Mouse (Mus musculus): ENCODE data around the gene Ndufa11.

Gene Ndufa11

DNA sequence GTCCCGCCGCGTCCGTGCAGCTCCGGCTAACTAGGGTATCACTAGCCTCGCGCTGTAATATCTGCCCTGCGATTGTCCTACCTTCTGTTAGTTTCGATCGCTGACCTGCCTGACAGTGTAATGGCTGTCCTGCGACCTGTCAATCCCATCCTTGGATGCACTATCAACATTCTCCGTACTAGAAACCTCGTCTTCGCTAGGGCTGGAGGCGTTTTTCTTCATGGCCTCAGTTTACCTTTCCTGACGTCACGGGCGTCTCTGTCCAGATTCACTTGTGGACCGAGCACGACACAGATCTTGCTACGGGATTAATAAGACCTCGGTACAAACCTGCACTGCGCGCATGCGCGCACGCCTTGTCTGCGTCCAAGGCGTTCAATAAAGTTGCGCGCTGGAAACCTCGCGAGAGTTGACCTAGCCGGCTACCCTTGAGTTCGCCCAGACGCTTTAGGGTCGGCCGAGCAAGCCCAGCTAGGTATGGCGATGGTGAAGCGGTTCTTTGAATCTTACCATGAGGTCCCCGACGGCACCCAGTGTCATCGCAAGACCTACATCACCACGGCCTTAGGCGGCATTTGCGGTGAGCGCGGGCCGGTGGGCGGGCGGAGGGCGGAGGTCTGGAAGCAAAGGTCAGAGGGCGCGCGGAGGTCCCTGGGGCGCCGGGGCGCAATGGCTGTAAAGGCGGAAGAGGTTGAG, at the start of gene Ndufa11, which contains the start of gene Vmac:
Ndufa11 (plus strand) TSS at position 405 of the 696 bp plus-strand sequence.
Vmac (minus strand) TSS at position 660 of the 696 bp plus-strand sequence.
- in situ Hi-C loops (cut with MboI): no loop called here

DNA sequence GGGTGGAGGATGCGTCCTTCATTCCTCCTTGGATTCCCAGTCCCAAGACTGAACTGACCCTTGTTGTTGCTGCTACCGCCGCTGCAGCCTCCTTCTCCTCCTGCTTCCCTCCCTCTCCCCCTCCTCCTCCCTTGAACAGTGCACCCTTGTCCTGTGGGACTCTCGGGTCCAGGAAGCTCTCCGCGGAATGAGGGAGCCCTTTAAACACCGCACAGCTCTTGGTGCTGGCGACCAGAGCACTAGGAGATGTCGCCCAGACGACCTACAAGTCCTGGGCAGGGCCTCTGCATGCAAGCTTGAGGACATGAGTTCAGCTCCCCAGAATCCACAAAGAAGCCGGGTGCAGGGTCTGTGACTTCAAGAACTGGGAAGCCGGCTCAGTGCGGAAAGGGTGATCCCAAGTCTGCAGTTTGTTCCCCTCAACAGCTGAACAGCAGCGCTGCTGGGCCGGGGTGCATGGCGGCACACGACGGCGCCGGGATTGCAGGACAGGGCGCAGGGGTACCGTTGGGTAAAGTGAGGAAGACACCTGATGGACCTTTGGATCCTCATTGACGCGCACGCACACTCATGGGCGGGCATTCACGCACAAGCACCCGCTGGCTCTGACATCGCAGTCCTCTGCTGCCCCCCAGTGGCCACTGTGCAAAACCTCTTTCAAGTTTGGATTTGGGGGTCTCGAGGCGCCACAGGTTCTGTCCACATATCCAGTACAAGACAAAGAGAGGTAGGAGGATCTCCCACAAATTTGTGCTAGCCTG, 49.0 kb upstream of the Ndufa11 start:
- in situ Hi-C loops (cut with MboI): no loop called here

DNA sequence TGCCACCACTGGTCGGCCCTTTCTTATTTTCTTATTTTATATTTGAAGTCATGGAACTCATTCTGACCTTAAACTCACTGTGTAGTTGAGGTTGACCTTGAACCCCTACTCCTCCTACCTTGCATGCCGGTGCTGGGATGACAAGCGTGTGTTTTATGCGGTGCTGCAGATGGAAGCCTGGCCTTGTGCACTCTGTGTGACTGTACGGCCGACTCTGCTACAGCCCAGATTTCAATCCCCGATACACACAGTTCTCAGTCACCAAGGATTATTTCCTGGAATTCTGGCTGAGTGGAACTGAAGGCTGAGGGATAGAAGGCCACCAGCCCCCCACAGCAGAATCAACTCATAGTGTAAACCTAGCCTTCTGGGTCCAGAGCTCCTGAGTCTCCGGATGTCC, 47.8 kb upstream of the Ndufa11 start:
- in situ Hi-C loops (cut with MboI): no loop called here

DNA sequence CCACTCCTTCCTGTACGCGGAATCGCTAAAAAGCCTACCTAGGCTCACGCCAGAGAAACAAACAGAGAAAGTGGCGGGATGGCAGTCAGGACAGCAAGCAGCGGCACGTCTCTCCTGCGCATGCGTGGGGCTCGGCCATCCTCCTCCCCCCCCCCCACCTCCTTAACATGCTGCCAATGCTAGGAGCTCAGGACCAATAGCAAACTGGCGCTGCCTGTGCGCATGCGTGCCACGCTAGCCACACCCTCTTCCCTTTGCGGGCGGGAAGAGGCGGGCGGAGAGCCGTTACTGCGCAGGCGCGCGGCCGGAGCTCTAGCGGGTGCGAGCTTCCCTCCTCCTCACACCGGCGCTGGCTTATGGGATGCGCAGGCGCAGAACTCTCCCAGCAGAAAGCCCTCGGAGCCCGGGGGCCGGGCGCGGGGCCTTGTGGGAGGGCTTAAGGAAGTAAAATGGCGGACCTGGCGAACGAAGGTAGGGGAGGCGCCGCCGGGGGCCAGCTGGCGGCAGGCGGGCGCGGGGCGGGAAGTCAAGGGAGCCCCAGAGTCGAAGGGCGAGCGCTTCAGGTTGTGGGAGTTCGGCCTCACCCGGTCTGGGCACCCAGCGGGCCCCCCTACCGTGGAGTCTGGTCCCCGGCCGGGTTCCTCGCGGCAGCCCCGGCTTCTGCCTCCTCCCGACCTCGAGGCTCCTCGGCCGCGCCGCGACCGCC, 44.5 kb upstream of the Ndufa11 start, which contains the start of gene Ranbp3:
Ranbp3 (plus strand) TSS at position 354 of the 706 bp plus-strand sequence.
- in situ Hi-C loops (cut with MboI): no loop called here

DNA sequence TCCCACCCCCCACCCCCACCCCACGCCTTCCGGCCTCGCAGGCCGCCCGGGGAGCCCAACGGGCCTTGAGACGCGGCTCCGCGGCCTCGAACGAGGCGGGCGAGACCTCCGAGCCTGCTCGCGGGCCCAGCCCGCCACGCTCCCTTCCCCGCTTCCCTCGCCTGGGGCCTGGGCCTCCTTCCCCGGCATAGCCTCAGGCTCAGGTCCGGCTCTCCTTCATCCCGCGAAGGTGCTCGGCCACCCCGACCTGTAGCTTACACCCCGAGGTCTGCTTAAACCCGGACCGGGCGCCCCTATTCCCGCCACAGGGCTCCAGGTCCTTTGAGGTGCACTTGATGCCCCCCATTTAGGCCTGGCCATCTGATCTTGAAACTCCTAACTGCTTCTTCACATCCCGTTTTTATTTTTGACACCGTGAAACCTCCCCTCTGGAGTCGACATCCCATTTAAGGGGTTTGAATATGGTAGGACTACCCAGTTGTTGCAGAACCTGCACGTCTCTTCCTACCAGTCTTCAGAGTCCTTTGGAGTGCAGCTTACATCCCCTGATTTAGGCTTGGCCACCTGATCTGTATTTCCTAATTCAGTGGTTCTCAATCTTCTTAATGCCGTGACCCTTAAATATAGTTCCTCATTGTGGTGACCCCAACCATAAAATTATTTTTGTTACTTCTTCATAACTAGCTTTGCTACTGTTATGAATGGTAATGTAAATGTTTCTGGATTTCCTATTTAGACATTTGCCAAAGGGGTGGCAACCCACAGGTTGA, 43.7 kb upstream of the Ndufa11 start:
- in situ Hi-C loops (cut with MboI): no loop called here

DNA sequence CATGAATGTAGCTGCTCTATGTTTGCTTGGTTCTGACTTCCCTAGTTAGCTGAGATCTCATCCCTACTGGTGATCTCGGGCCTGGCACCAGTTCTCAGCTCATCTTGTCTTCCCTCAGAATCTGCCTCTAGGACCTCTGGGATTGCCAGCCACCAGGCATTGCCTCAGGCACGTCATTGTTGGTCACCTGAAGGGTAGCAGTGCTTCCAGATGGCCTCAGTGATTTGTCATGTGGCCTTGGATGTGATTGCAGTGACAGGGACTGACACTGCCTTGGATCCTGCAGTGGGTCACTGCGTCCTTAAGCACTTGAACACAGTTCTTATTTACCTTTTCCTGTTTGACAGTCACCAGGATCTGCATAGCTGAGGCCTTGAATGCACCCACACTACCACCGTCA, 35.8 kb upstream of the Ndufa11 start:
- in situ Hi-C loops (cut with MboI): no loop called here

DNA sequence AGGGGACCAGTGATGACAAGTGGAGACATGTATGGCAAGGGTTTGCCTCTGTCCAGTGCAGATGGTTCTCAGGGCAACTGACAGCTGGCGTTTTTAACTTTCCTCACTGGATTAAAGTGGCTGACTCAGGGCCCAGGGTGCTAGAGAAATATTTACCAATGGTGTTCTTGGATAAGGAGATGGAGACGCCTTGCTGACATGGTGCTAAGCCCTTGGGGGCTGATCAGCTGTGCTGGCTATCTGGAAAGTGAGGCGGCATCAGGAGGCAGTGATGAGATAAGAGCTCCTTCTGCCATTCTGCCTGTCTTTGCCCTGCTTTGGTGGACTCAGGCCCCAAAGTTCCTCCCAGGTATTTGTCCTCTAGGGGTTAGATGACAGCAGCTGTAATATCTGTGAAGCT, 34.7 kb upstream of the Ndufa11 start:
- in situ Hi-C loops (cut with MboI): no loop called here

DNA sequence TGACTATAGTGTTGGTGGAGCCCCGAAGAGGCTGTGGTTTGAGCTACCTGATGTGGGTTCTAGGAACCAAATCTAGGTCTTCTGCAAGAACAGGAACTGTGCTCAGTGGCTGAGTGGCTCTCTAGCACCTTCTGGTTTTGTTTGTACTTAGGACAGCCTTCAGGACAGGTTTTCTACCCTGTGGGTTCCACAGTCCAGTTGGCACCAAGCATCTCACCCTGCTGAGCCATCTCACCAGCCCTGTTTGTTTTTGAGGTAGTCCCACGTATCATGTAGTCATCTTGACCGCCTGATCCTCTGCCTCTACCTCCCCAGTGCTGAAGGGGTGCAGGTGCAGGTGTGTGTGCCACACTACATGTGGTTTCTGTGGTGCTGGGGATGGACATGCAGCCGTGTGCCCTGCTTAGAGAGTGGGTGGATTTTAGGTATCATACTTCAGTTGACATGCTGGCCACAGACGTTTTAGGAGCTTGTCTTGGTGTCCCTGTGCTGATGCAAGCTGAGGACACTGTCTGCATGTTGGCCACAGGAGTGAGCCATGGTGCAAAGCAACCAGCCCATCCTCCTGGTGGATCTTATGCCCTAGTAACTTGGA, 33.9 kb upstream of the Ndufa11 start:
- in situ Hi-C loops (cut with MboI): no loop called here

DNA sequence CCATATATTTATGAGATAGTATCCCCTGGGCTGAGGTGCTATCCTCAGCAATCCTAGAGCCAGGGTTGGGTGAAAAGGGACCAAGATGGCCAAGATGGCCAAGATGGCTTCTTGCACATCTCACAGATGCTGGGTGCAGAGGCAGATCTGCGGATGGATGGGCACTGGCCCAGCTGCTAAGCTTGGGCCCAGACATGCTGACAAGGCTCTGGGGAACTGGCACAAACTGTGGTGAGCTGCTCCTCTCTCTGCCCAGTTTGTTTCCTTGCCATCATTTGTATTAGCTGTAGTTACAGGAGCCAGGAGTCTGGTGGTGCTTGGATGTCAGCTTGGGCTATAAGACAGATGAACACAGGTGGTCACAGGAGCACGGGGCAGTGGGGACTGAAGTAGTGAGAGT, 32.9 kb upstream of the Ndufa11 start:
- in situ Hi-C loops (cut with MboI): no loop called here

DNA sequence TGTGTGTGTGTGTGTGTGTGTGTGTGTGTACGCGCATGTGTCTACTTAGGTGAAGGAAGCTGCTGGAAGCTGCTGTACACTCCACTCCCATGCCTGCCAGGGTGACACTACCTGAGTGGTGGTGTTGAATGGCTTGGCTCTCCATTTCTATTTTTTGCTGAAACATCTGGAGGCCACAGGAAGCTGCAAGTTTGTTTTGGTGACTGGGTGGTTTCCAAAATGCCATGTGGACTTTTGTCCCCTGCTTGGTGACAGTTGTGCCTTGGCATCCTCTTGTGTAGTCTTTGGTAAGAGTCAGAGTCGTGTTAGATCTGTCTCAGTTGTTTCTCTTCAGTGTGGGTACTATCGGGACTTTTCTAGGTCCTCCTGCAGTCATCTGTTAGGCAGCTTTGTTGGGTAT, 30.8 kb upstream of the Ndufa11 start:
- in situ Hi-C loops (cut with MboI): no loop called here

DNA sequence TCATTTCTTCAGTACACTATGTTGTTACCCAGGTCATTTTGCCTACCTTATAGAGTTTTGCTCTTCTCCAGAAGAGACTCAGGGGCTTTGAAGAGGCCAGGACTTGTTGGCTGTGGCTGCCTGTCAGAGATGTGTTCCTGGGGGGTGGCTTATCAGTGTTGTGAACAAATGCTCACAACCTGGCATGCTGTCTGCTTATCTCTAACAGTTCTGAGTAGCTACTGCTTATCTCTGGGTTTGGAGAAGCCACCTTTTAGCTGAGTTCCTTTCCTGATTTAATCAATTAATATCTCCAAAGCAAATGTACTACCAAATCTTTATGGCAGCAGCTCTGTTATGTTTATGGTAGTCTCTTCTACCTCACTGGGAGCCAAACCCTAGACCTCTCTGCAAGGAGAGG, 29.5 kb upstream of the Ndufa11 start:
- in situ Hi-C loops (cut with MboI): no loop called here

DNA sequence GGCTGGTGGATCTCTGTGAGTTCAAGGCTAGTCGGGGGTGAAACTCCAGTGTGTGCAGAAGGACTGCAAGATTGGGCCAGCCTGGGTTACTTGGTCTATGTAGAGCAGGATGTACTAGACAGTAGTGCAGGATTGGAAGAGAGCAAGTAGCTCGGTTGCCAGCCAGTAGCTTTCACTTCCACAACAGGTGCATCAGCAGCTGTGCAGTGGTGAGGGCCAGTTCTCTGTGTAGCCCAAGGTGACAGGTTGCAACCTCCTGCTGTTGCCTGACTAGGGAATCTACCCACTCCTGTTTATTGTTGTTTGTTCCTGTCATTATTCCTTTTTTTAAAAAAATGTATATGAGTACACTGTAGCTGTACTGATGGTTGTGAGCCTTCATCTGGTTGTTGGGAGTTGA, 28.9 kb upstream of the Ndufa11 start:
- in situ Hi-C loops (cut with MboI): no loop called here

DNA sequence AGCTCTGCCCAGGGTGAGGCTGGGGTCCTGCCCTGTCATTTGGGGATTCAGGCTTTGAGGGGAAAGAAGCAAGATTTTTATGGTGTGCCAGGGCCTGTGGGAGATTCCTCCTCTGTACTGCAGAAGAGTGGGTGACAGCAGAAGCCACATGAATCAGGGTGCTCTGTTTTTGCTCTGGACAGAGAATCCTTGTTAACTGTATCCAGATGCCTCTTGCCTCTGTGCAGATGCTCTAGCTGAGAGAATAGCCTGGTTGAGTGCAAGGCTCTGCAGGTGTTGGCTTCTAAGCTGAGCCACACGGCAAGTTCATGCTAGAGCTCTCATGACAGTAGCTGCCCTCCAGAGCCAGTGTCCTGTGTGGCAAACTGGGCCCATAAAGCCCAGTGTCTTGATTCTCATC, 24.2 kb upstream of the Ndufa11 start:
- in situ Hi-C loops (cut with MboI): no loop called here

DNA sequence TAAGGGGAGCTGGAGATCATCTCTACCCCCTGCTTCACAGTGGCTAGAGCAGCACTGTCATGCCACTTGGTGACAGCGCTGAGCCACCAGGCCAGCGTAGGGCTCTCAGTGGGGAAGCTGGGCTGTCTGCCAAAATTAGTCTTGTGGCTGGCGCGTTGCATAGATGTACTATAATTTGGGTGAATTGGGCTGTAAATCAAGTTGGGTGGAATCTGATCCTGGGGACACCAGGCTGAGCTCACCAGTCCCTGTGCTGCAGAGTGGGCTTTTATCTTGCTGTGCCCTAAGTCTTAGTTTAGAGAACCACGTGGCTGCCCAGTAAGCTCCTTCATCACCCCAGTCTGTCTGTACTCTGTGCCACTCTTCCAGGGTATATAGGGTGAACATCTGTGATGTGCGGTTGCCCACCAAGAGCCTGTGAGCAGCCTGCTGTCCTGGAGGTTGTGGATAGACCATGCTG, 23.7 kb upstream of the Ndufa11 start:
- in situ Hi-C loops (cut with MboI): no loop called here

DNA sequence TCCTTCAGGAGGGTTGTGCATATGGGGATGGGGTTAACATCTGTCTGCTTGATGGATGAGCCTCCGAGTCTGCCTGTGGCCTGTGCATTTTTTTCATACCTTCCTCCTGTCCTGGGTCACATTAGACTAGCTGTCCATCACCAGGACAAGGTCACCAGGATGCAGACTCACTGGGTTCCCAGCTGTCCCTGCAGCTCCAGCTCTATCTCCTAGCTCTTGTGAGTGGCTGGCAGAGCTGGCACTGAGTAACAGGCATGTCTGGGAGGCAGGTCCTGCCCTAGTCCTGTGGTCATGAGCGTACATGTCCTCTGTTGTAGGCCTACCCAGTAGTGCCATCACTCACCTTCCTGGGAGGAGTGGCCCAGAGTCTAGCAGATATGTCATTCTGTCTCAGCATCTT, 17.1 kb upstream of the Ndufa11 start:
- in situ Hi-C loops (cut with MboI): no loop called here

DNA sequence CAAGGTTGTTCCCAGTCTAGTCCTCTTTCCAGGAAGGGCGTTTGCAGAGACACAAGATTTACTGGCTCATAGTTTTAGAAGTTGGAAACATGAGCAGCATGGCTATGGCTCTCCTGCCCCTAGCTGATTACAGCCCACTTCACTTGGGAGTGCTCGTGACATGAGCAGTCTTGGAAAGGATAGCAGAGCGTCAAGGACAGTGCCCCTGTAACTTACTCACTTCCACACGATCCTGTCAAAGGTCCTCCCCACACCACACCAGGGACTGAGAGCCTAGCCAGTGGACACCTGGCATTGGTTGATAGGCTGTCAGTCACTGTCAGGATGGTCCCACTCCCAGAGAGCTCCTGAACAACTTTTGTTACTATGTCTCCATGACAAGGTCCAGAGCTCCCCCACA, 14.5 kb upstream of the Ndufa11 start:
- in situ Hi-C loops (cut with MboI): no loop called here

DNA sequence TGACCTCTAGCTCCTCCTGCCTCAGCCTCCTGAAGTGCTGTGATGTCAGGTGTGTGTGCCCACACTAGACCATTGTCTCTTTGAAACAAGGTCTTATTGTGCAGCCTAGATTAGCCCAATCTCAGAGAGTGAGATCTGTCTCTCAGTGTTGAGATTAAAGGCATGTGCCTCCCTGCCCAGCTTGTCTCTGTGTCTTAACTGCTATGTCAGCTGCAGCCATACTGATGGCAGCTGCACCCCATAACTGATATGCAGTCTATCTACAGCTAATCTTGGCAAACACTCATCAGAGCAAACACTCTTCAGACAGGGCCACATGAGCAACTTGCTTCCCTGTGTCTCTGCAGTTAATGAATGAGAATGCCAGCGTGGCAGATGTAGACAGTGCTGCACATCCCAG, 11.1 kb upstream of the Ndufa11 start:
- in situ Hi-C loops (cut with MboI): no loop called here

DNA sequence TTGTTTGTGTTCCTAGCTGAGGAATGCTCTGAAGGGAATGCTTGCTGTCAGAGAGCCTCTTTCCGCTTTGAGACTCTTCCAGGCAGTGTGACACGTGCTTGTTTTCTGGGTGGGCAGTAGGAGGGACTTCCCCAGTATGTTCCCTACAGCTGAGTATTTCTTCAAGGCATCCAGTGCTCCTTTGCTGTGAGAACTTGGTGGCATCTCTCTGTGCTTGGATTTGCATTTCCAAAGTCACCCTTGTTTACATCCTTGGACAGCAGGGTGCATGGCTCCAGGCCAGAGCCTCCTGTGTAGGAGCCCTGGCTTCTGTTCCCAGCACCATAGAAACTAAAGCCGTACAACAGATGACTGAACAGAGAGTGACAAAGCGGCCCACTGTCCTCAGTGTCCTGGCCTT, 8.9 kb upstream of the Ndufa11 start:
- in situ Hi-C loops (cut with MboI): no loop called here

DNA sequence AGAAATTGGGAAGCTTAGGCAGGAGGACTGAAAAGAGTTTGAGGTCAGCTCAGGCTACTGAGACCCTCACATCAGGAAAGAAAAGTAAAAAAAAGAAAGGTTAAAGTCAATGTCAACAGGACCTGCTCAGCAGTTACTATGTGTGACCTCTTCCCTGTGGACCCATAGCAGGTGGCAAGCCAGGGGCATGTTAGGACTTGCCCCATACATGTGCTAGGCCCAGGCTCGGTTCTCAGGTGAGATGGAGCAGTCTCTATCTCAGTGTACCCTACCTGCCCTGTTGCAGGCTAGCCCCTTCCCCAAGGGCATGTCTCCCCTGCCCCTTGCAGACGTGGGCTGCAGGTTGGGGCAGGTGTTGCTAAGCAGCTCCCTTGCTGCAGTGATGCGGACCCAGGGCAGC, 7.9 kb upstream of the Ndufa11 start:
- in situ Hi-C loops (cut with MboI): no loop called here

DNA sequence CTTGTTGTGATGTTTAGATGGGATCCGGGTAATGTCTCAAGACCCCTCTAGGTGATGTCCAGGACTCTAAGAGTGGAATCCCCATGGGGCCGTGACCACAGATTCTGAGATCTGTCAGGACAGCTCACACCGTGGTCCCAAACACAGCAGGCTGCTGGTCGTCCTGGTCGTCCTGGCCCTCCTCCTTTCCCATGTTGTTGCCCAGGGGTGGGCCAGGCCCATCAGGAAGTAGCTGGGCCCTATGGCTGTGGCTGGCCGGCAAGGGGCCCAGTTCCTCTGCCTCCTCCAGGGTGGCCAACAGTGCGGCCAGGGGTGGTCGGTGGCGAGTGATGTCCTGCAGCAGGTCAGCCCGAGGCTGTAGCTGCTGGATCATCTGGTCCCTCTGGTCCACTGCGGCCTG, 2.2 kb upstream of the Ndufa11 start:
- in situ Hi-C loops (cut with MboI): no loop called here

DNA sequence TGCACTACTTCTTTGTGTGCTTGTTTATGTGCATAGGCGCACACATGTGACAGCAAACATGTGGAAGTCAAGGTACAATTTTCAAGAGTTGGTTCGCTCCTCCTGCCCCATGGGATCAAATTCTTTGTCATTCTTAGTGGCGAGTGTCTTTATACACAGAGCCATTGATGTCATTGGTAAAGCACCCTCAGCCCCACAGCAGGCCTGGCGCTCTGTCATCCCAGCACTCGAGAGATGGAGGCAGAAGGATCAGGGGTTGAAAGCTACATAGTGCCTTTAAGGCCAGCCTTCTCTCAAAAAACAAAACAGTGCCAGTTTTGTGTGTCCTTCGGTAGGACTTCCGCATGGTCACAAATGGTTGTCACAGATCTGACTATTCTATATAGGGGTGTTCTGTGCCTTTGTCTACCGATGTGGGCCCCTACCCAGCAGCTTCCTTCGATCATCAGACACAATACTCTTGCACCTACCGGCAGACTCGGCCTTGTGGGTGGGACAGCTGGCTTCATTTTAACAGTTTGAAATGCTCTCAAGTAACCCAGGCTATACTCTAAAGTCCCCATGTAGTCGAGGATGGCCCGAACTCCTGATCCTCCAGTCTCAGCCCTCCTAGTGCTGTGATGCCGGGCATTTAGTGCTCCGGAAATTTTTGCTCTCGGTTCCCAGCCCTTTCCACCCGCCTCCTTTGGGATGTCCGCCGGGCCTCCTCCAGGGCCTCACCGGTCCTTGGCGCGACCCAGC, 1.5 kb upstream of the Ndufa11 start:
- in situ Hi-C loops (cut with MboI): no loop called here
